Mouse (Mus musculus): ENCODE measurements around the gene Pard3b.

GRCm38 (mm10) chr1:62499146-62499545, 860.5 kb downstream of the Pard3b start:
- TF ChIP-seq CTCF (IDR thresholded peaks at IDR 0.05; ENCODE audit: insufficient read depth, low read length) (no peak), POLR2A (IDR thresholded peaks at IDR 0.05; ENCODE audit: borderline replicate concordance, extremely low read depth, low read depth, low read length) (no peak)
